Mouse (Mus musculus): Measurements from ENCODE around the gene Naa80. TPM values are rescaled to one million over a fixed set of nuclear protein-coding genes. Genes with fewer than 3 reads are reported as not detected.
A peak's percentile ranks its signal among the peaks of the same experiment; 100 is the strongest.

Naa80 gene
- polyA plus RNA-seq, 1 experiment from 2014 or later = 15.1 TPM

DNA sequence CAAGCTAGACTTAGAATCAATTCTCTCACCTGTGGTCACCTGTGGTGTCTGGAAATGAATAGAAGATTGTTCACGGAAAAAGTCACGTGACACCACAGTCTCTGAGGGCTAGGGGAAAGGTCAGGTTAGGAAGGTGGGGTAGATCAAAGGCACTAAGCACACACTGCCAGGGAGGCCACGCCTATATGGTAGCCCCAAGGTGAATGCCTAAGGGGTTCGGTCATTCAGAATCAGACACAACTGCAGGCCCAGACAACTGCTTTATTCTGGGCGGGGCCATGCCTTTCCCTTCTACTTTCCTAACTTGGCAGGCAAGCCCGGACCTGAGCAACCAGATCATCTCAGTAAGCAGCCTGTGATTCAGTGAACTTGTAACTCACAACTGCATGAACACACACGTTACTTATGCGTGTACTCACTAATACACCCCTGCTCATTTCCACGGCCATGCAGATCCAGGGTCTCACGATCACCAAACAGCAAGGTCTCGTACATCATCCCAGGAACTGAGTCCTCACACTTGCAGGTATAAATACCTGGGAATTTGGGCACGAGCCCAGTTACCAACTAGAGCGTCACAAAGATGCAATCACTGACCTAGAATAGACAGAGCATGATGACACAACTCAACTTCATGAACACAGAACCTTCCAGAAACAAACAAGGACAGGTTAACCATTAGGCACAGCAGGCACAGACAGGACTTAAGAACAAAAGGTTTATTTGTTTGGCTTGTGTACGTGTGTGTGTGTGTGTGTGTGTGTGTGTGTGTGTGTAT, 2.9 kb upstream of the Naa80 start:
- WGBS = 79% methylated on average over 14 of the region's 14 CpGs
- H3K4me1 ChIP-seq (ENCODE audit: control insufficient read depth, insufficient read depth, low read length) = peaks cover 34% of the 10 kb centered on the region
- ATAC-seq (replicated peaks; ENCODE audit: extremely low read depth, insufficient read depth, low FRiP score) = no peak
- no peaks in the 10 kb centered on the region for H3K27me3 ChIP-seq (ENCODE audit: control insufficient read depth, insufficient read depth, low read length)
- H3K9ac ChIP-seq (ENCODE audit: low read length) = no peak overlapping the region
- peaks cover 18% of the 10 kb centered on the region for H3K36me3 ChIP-seq (ENCODE audit: control insufficient read depth, insufficient read depth)
- no peaks in the 10 kb centered on the region for H3K9me3 ChIP-seq (replicated peaks; ENCODE audit: control insufficient read depth, low read length)
- no peak overlapping the region; the same call in 1 of the 2 replicates for H3K4me2 ChIP-seq (ENCODE audit: low read depth, low read length)
- no peak overlapping the region for H3K4me3 ChIP-seq (ENCODE audit: low read length)
- peak overlapping the region; percentile 70 for H3K27ac ChIP-seq (ENCODE audit: low read length)

GRCm38 (mm10) chr9:107576357-107577107, 2.2 kb upstream of the Naa80 start, which contains the start of gene Hyal1:
Gene Hyal1, plus strand, starts transcription at chr9:107576927.
- H3K36me3 ChIP-seq (ENCODE audit: control insufficient read depth, insufficient read depth) = peaks cover 16% of the 10 kb centered on the region
- H3K27me3 ChIP-seq (ENCODE audit: control insufficient read depth, insufficient read depth, low read length) = no peaks in the 10 kb centered on the region
- H3K4me3 ChIP-seq (ENCODE audit: low read length) = peak within 1 kb of the TSS; percentile 34
- H3K4me2 ChIP-seq (ENCODE audit: low read depth, low read length) = peak within 1 kb of the TSS; percentile 60
- peaks cover 31% of the 10 kb centered on the region for H3K4me1 ChIP-seq (ENCODE audit: control insufficient read depth, insufficient read depth, low read length)
- peak within 1 kb of the TSS; percentile 70 for H3K27ac ChIP-seq (ENCODE audit: low read length)
- ATAC-seq (replicated peaks; ENCODE audit: extremely low read depth, insufficient read depth, low FRiP score) = peak; percentile 72
- peak within 1 kb of the TSS; percentile 63 for H3K9ac ChIP-seq (ENCODE audit: low read length)
- H3K9me3 ChIP-seq (replicated peaks; ENCODE audit: control insufficient read depth, low read length) = no peaks in the 10 kb centered on the region
- WGBS = 24% methylated on average over 16 of the region's 16 CpGs

DNA sequence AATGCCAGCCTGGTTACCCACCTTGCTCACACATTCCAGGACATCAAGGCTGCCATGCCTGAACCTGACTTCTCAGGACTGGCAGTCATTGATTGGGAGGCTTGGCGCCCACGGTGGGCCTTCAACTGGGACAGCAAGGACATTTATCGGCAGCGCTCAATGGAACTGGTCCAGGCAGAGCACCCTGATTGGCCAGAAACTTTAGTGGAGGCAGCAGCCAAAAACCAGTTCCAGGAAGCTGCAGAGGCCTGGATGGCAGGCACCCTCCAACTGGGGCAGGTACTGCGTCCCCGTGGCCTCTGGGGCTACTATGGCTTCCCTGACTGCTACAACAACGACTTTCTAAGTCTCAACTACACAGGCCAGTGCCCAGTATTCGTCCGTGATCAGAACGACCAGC, 816 bp upstream of the Naa80 start:
- WGBS = 91% methylated on average over 10 of the region's 10 CpGs
- H3K4me2 ChIP-seq (ENCODE audit: low read depth, low read length) = peak overlapping the region; percentile 5; the same call in 1 of the 2 replicates
- H3K4me1 ChIP-seq (ENCODE audit: control insufficient read depth, insufficient read depth, low read length) = peaks cover 31% of the 10 kb centered on the region

DNA sequence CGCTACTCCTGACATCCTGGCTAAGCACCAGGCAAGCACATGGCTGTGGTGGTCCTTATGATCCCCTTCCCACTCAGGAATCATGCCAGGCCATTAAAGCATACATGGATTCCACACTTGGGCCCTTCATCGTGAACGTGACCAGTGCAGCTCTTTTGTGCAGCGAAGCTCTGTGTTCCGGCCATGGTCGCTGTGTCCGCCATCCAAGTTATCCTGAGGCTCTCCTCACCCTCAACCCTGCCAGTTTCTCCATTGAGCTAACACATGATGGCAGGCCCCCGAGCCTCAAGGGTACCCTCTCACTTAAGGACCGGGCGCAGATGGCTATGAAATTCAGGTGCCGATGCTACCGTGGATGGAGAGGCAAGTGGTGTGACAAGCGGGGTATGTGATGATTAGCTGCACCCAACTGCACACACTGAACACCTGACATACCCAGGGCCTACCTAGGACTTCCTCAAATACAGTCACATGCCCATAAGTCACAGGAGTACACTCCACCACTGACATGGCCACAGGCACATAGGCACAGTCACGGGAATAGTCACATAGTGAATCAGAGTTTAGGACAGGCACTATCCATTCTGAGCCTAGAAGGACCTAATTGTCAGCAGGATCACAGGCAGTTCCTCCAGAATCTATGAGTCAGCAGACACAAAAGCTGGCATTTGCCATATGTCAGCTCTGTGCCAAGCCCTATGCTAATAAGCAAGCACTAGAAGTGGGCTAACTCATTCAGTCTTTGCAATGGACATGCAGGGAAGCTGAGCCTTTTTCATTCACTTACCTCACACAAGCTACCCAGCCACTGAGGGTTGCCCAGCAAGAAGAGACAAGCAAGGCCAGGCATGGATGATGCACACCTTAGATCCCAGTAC, 575 bp downstream of the Naa80 start:
- WGBS = 92% methylated on average over 14 of the region's 14 CpGs

More for the DNA sequence above, 816 bp upstream of the Naa80 start:
- Histone ChIP-seq H3K9me3 (replicated peaks; ENCODE audit: control insufficient read depth, low read length) (no peaks in the 10 kb centered on the region), H3K9ac (ENCODE audit: low read length) (no peak overlapping the region), H3K27me3 (ENCODE audit: control insufficient read depth, insufficient read depth, low read length) (no peaks in the 10 kb centered on the region), H3K27ac (ENCODE audit: low read length) (no peak overlapping the region), H3K4me3 (ENCODE audit: low read length) (no peak overlapping the region), H3K36me3 (ENCODE audit: control insufficient read depth, insufficient read depth) (peaks cover 4% of the 10 kb centered on the region)
- no peak for ATAC-seq (replicated peaks; ENCODE audit: extremely low read depth, insufficient read depth, low FRiP score)

DNA sequence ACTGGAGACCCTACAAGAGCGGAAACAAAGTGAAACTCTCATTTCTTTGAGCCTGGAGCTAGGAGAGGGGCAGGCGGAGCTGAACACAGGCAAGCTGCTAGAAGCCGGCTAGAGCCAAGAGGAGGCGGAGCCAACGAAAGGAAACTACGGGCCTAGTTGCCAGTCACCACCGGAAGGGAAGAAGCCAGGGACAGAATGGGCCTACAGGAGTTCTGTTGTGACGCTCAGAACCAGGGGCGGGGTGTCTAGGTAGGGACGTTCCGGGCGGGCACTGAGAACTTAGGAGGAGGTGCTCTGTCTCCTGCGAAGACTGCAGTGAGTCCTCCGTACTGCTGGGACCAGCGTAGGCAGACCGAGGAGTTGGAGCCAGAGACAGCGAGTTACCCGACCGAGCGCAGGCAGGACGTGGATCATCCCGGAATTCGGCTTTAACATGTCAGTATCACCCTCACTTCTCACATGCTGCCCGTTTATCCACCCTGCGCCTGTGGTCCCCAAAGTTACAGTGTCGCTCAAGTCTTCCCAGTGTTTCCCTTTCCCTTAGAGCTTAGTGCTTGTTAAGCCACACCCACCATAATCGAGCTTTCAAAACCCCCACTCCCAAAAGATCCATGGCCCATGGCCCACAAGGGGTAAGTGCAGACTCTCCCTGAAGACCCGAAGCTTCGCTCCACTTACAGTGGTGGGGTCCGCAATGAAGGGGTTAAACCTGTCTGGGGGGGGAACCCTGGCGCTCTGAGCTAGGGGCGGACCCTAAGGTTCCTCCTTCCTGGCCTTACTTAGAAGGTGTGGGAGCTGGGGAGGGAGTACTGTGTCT, 2.0 kb downstream of the Naa80 start, which contains the start of gene Hyal3:
Gene Hyal3 (plus strand): TSS at position 318 of the 817 bp plus-strand sequence.
- peaks cover 31% of the 10 kb centered on the region for H3K4me1 ChIP-seq (ENCODE audit: control insufficient read depth, insufficient read depth, low read length)
- H3K27ac ChIP-seq (ENCODE audit: low read length) = peak within 1 kb of the TSS; percentile 88
- H3K27me3 ChIP-seq (ENCODE audit: control insufficient read depth, insufficient read depth, low read length) = no peaks in the 10 kb centered on the region
- H3K4me3 ChIP-seq (ENCODE audit: low read length) = peak within 1 kb of the TSS; percentile 68
- H3K4me2 ChIP-seq (ENCODE audit: low read depth, low read length) = peak within 1 kb of the TSS; percentile 82
- H3K36me3 ChIP-seq (ENCODE audit: control insufficient read depth, insufficient read depth) = peaks cover 3% of the 10 kb centered on the region; the same call in 1 of the 2 replicates
- WGBS = under 1% methylated on average over 32 of the region's 32 CpGs
- H3K9ac ChIP-seq (ENCODE audit: low read length) = peak within 1 kb of the TSS; percentile 84
- peak; percentile 77 for ATAC-seq (replicated peaks; ENCODE audit: extremely low read depth, insufficient read depth, low FRiP score)
- no peaks in the 10 kb centered on the region for H3K9me3 ChIP-seq (replicated peaks; ENCODE audit: control insufficient read depth, low read length)

More for the DNA sequence above, 575 bp downstream of the Naa80 start:
- Histone ChIP-seq H3K4me2 (ENCODE audit: low read depth, low read length) (no peak overlapping the region), H3K36me3 (ENCODE audit: control insufficient read depth, insufficient read depth) (peaks cover 7% of the 10 kb centered on the region), H3K9ac (ENCODE audit: low read length) (no peak overlapping the region), H3K27me3 (ENCODE audit: control insufficient read depth, insufficient read depth, low read length) (no peaks in the 10 kb centered on the region), H3K27ac (ENCODE audit: low read length) (no peak overlapping the region), H3K4me1 (ENCODE audit: control insufficient read depth, insufficient read depth, low read length) (peaks cover 31% of the 10 kb centered on the region), H3K9me3 (replicated peaks; ENCODE audit: control insufficient read depth, low read length) (no peaks in the 10 kb centered on the region), H3K4me3 (ENCODE audit: low read length) (no peak overlapping the region)
- ATAC-seq (replicated peaks; ENCODE audit: extremely low read depth, insufficient read depth, low FRiP score) = no peak

- no peaks in the 10 kb centered on the region for H3K9me3 ChIP-seq (replicated peaks; ENCODE audit: control insufficient read depth, low read length)
- no peak for ATAC-seq (replicated peaks; ENCODE audit: extremely low read depth, insufficient read depth, low FRiP score)
- WGBS = 67% methylated on average over 4 of the region's 4 CpGs
- H3K27ac ChIP-seq (ENCODE audit: low read length) = no peak overlapping the region
- H3K4me1 ChIP-seq (ENCODE audit: control insufficient read depth, insufficient read depth, low read length) = peaks cover 23% of the 10 kb centered on the region
- peak overlapping the region; percentile 84 for H3K9ac ChIP-seq (ENCODE audit: low read length)
- peaks cover 3% of the 10 kb centered on the region; the same call in 1 of the 2 replicates for H3K36me3 ChIP-seq (ENCODE audit: control insufficient read depth, insufficient read depth)
- H3K27me3 ChIP-seq (ENCODE audit: control insufficient read depth, insufficient read depth, low read length) = no peaks in the 10 kb centered on the region
- H3K4me3 ChIP-seq (ENCODE audit: low read length) = peak overlapping the region; percentile 68
- peak overlapping the region; percentile 82 for H3K4me2 ChIP-seq (ENCODE audit: low read depth, low read length)
These were observed 2.9 kb downstream of the Naa80 start for GRCm38 (mm10) chr9:107581584-107581983.

GRCm38 (mm10) chr9:107582509-107583062, 3.9 kb downstream of the Naa80 start:
- no peak overlapping the region for H3K27ac ChIP-seq (ENCODE audit: low read length)
- 92% methylated on average over 7 of the region's 7 CpGs for WGBS
- H3K4me1 ChIP-seq (ENCODE audit: control insufficient read depth, insufficient read depth, low read length) = peaks cover 17% of the 10 kb centered on the region
- H3K9ac ChIP-seq (ENCODE audit: low read length) = no peak overlapping the region
- H3K36me3 ChIP-seq (ENCODE audit: control insufficient read depth, insufficient read depth) = peaks cover 3% of the 10 kb centered on the region; the same call in 1 of the 2 replicates
- no peak overlapping the region for H3K4me3 ChIP-seq (ENCODE audit: low read length)
- no peak overlapping the region for H3K4me2 ChIP-seq (ENCODE audit: low read depth, low read length)
- no peak for ATAC-seq (replicated peaks; ENCODE audit: extremely low read depth, insufficient read depth, low FRiP score)
- no peaks in the 10 kb centered on the region for H3K27me3 ChIP-seq (ENCODE audit: control insufficient read depth, insufficient read depth, low read length)
- no peaks in the 10 kb centered on the region for H3K9me3 ChIP-seq (replicated peaks; ENCODE audit: control insufficient read depth, low read length)

GRCm38 (mm10) chr9:107583174-107583573, 4.5 kb downstream of the Naa80 start:
- H3K9me3 ChIP-seq (replicated peaks; ENCODE audit: control insufficient read depth, low read length) = no peaks in the 10 kb centered on the region
- 89% methylated on average over 14 of the region's 14 CpGs for WGBS
- no peak overlapping the region for H3K4me3 ChIP-seq (ENCODE audit: low read length)
- no peak overlapping the region for H3K27ac ChIP-seq (ENCODE audit: low read length)
- H3K36me3 ChIP-seq (ENCODE audit: control insufficient read depth, insufficient read depth) = peaks cover 3% of the 10 kb centered on the region; the same call in 1 of the 2 replicates
- no peak for ATAC-seq (replicated peaks; ENCODE audit: extremely low read depth, insufficient read depth, low FRiP score)
- H3K4me2 ChIP-seq (ENCODE audit: low read depth, low read length) = no peak overlapping the region
- no peak overlapping the region for H3K9ac ChIP-seq (ENCODE audit: low read length)
- H3K4me1 ChIP-seq (ENCODE audit: control insufficient read depth, insufficient read depth, low read length) = peaks cover 18% of the 10 kb centered on the region
- no peaks in the 10 kb centered on the region for H3K27me3 ChIP-seq (ENCODE audit: control insufficient read depth, insufficient read depth, low read length)
